Mouse (Mus musculus) macrophage (primary cell): ENCODE results near the gene Adam30. TPM values are rescaled to one million over a fixed set of nuclear protein-coding genes. Genes with fewer than 3 reads are reported as not detected.

Experiments
- H3K27ac ChIP-seq: fragments of 350-480 bp; formaldehyde crosslinking; 2 replicates; pipeline ENCODE4 v1.9.0; 2021
- H3K36me3 ChIP-seq: fragments of 350-480 bp; formaldehyde crosslinking; 2 replicates; pipeline ENCODE4 v1.9.0; 2021; ENCODE audit errors: inconsistent target
- H3K4me3 ChIP-seq: fragments of 350-480 bp; formaldehyde crosslinking; 2 replicates; pipeline ENCODE4 v1.9.0; 2021; ENCODE audit errors: inconsistent target
- H3K79me2 ChIP-seq: fragments of 350-480 bp; formaldehyde crosslinking; 2 replicates; pipeline ENCODE4 v1.9.0; 2021; ENCODE audit errors: inconsistent target
- WGBS: methylation state at CpG from one replicate; pipeline ENCODE4 v1.1.7; 2026; ENCODE audit warnings: inconsistent platforms; ENCODE audit not compliant: missing documents; 5-methylcytosine and 5-hydroxymethylcytosine counted together
- polyA plus RNA-seq: library from polyadenylated mRNA; stranded (reverse); fragments of 250-400 nt; gene quantifications from 3 replicates; pipeline ENCODE4 v1.2.4, GENCODE M21; 2018; ENCODE audit warnings: inconsistent platforms

Gene Adam30
- polyA plus RNA-seq, 1 experiment from 2014 or later = not detected

DNA sequence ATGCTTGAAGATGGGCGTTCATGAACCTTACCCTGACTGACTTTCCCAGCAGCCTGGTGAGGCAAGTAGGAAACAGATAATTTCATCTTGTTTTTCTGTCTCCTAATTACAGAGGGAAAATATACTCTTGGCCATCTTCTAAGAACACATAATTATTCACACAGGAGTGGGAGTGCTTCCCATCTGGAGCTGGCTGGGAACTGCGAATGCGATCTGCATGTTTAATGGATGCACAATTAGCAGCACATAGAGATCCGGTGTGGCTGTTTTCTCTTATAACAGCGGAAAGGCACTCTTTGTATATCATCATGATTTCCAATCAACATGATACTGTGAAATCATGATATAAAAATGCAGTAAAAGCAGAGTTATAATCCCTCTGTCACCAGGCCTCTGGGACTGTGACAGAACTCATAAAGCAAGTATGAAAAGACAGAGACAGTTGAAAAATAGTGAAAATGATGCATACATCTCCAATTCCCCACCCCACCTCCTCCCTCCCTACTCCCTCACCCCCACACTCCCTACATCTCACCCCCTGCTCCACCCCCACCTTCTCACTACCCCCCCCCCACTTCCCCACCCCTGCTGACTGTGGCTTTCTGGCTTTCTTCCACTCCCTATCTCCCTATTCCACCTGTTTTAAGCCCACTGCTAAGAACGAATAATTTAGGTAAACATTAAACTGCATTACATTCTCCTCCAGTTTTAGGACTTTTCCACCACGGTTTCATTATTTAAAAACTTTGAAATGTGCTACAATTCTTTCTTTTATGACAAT, 51.1 kb downstream of the Adam30 start:
- Histone ChIP-seq H3K4me3 (no peak overlapping the region), H3K36me3 (no peaks in the 10 kb centered on the region), H3K27ac (no peak overlapping the region), H3K79me2 (no peaks in the 10 kb centered on the region)
- WGBS = 70% methylated on average over 7 of the region's 7 CpGs

Other genes starting within 250 kb of the Adam30 start
- 21.9 to 74.1 TPM (median 33.4 TPM) in 3 replicates for gene Notch2, start 147.1 kb upstream of the Adam30 start, polyA plus RNA-seq
- gene Reg4, start 61.5 kb downstream of the Adam30 start, polyA plus RNA-seq = not detected in 3 replicates
- not detected in 3 replicates for gene Hmgcs2, start 119.8 kb downstream of the Adam30 start, polyA plus RNA-seq
- 0.63 to 1.6 TPM (median 1.0 TPM) in 3 replicates for gene Phgdh, start 179.4 kb downstream of the Adam30 start, polyA plus RNA-seq
- 0.20 to 1.1 TPM (median 0.27 TPM) in 3 replicates for gene Zfp697, start 221.8 kb downstream of the Adam30 start, polyA plus RNA-seq